Mouse (Mus musculus) embryonic facial prominence, embryonic 14.5 days (tissue): ENCODE data around the gene Mllt1. TPM values are rescaled to one million over a fixed set of nuclear protein-coding genes. Genes with fewer than 3 reads are reported as not detected.

Experiments
- ATAC-seq: fragments of 200-750 bp; cut with Nextera tagmentation; 2 replicates; pipeline ENCODE4 v1.8.0; 2017; ENCODE audit warnings: low read depth, moderate number of reproducible peaks, moderate TSS enrichment
- DNase-seq: peaks from one replicate; pipeline ENCODE4 v3.0.0-alpha.2; 2015; ENCODE audit warnings: low spot score
- H3K27ac ChIP-seq: fragments of 300-500 bp; sonication (generic); replicated peaks from 2 replicates; pipeline ENCODE4 v1.5.1; 2014; ENCODE audit warnings: low read depth, mild to moderate bottlenecking, low read length, moderate library complexity
- H3K27me3 ChIP-seq: fragments of 300-500 bp; sonication (generic); replicated peaks from 2 replicates; pipeline ENCODE4 v1.6.1; 2014; ENCODE audit warnings: low read length; ENCODE audit not compliant: control insufficient read depth, insufficient read depth
- H3K36me3 ChIP-seq: fragments of 300-500 bp; sonication (generic); 2 replicates; pipeline ENCODE4 v1.6.1; 2014; ENCODE audit warnings: low read length, mixed read lengths; ENCODE audit not compliant: control insufficient read depth, insufficient read depth
- H3K4me1 ChIP-seq: fragments of 300-500 bp; sonication (generic); 2 replicates; pipeline ENCODE4 v1.6.1; 2014; ENCODE audit warnings: antibody characterized with exemption, low read length; ENCODE audit not compliant: control insufficient read depth, insufficient read depth
- H3K4me2 ChIP-seq: fragments of 300-500 bp; sonication (generic); 2 replicates; pipeline ENCODE4 v1.6.1; 2014; ENCODE audit warnings: low read depth, mild to moderate bottlenecking, low read length, moderate library complexity, mixed read lengths
- H3K4me3 ChIP-seq: fragments of 300-500 bp; sonication (generic); 2 replicates; pipeline ENCODE4 v1.5.1; 2014; ENCODE audit warnings: low read depth, mild to moderate bottlenecking, low read length
- H3K9ac ChIP-seq: fragments of 300-500 bp; sonication (generic); 2 replicates; pipeline ENCODE4 v1.6.1; 2014; ENCODE audit warnings: low read depth, mild to moderate bottlenecking, low read length, moderate library complexity, mixed read lengths
- H3K9me3 ChIP-seq: fragments of 300-500 bp; sonication (generic); 2 replicates; pipeline ENCODE4 v1.6.1; 2016; ENCODE audit warnings: low read length; ENCODE audit not compliant: control insufficient read depth
- WGBS: fragments of 180-500 bp; shearing (Covaris S2); extraction: QIAGEN DNeasy Blood & Tissue Kit; methylation state at CpG from one replicate; pipeline ENCODE4 v1.1.7; 2014; 5-methylcytosine and 5-hydroxymethylcytosine counted together
- polyA plus RNA-seq: library from polyadenylated mRNA; unstranded; fragments of >200 nt; fragmentation: Nextera tagmentation; extraction: Ambion mirVana; gene quantifications from 2 replicates; pipeline ENCODE4 v1.2.1, GENCODE M21; 2014

Gene Mllt1
- polyA plus RNA-seq, 1 experiment from 2014 or later, result 24.7 TPM

GRCm38 (mm10) chr17:56883612-56884011, 51.6 kb downstream of the Mllt1 start:
- Histone ChIP-seq H3K36me3 (0 out of 2 replicates have a peak, but pooled peaks cover 4% of the 10 kb centered on the region), H3K4me2 (peak overlapping the region; percentile 38), H3K9ac (no peak overlapping the region), H3K4me3 (no peak overlapping the region), H3K4me1 (no peaks in the 10 kb centered on the region), H3K9me3 (peaks cover 13% of the 10 kb centered on the region; the same call in 1 of the 2 replicates), H3K27ac (no peak overlapping the region), H3K27me3 (no peaks in the 10 kb centered on the region)
- DNase-seq, result no peak
- WGBS, result 45% methylated on average over 17 of the region's 17 CpGs
- ATAC-seq, result no peak

GRCm38 (mm10) chr17:56877426-56877825, 57.8 kb downstream of the Mllt1 start:
- no peak for ATAC-seq
- no peak overlapping the region for H3K9ac ChIP-seq
- no peak overlapping the region for H3K4me2 ChIP-seq
- H3K36me3 ChIP-seq, result no peaks in the 10 kb centered on the region
- 82% methylated on average over 19 of the region's 19 CpGs for WGBS
- no peaks in the 10 kb centered on the region for H3K4me1 ChIP-seq
- no peak overlapping the region for H3K4me3 ChIP-seq
- H3K9me3 ChIP-seq, result no peaks in the 10 kb centered on the region
- no peak overlapping the region for H3K27ac ChIP-seq
- no peaks in the 10 kb centered on the region for H3K27me3 ChIP-seq
- no peak for DNase-seq

GRCm38 (mm10) chr17:56876981-56877380, 58.2 kb downstream of the Mllt1 start:
- no peaks in the 10 kb centered on the region for H3K36me3 ChIP-seq
- no peak for ATAC-seq
- no peaks in the 10 kb centered on the region for H3K4me1 ChIP-seq
- no peak overlapping the region for H3K4me3 ChIP-seq
- no peak overlapping the region for H3K9ac ChIP-seq
- no peak overlapping the region for H3K4me2 ChIP-seq
- WGBS, result 44% methylated on average over 8 of the region's 8 CpGs
- no peak for DNase-seq
- H3K9me3 ChIP-seq, result no peaks in the 10 kb centered on the region
- no peak overlapping the region for H3K27ac ChIP-seq
- no peaks in the 10 kb centered on the region for H3K27me3 ChIP-seq

- Histone ChIP-seq H3K9me3 (no peaks in the 10 kb centered on the region), H3K4me2 (no peak overlapping the region), H3K4me3 (no peak overlapping the region), H3K27ac (no peak overlapping the region), H3K4me1 (no peaks in the 10 kb centered on the region), H3K36me3 (no peaks in the 10 kb centered on the region), H3K9ac (no peak overlapping the region), H3K27me3 (no peaks in the 10 kb centered on the region)
- DNase-seq (no peak), ATAC-seq (no peak)
- WGBS, result 88% methylated on average over 3 of the region's 3 CpGs
Measured at GRCm38 (mm10) chr17:56876465-56876864, 58.8 kb downstream of the Mllt1 start.

GRCm38 (mm10) chr17:56874936-56875651, 60.1 kb downstream of the Mllt1 start, which contains the start of gene 1700061G19Rik:
Gene 1700061G19Rik, plus strand, starts transcription at chr17:56875477.
- DNase-seq, result no peak
- no peaks in the 10 kb centered on the region for H3K4me1 ChIP-seq
- no peak for ATAC-seq

GRCm38 (mm10) chr17:56874237-56874636, 61.0 kb downstream of the Mllt1 start, which contains the start of gene Acsbg2:
Gene Acsbg2, minus strand, starts transcription at chr17:56874447.
- WGBS, result 90% methylated on average over 1 of the region's 2 CpGs
- H3K4me3 ChIP-seq, result no peak within 1 kb of the TSS
- ATAC-seq, result no peak
- H3K4me1 ChIP-seq, result no peaks in the 10 kb centered on the region
- no peak within 1 kb of the TSS for H3K9ac ChIP-seq
- no peaks in the 10 kb centered on the region for H3K36me3 ChIP-seq
- H3K9me3 ChIP-seq, result no peaks in the 10 kb centered on the region
- no peak within 1 kb of the TSS for H3K27ac ChIP-seq
- no peaks in the 10 kb centered on the region for H3K27me3 ChIP-seq
- H3K4me2 ChIP-seq, result no peak within 1 kb of the TSS
- DNase-seq, result no peak

More at GRCm38 (mm10) chr17:56874936-56875651, 60.1 kb downstream of the Mllt1 start, which contains the start of gene 1700061G19Rik:
- no peak within 1 kb of the TSS for H3K9ac ChIP-seq
- WGBS, result 80% methylated on average over 12 of the region's 12 CpGs
- H3K4me2 ChIP-seq, result no peak within 1 kb of the TSS
- no peak within 1 kb of the TSS for H3K4me3 ChIP-seq
- H3K9me3 ChIP-seq, result no peaks in the 10 kb centered on the region
- H3K27me3 ChIP-seq, result no peaks in the 10 kb centered on the region
- no peaks in the 10 kb centered on the region for H3K36me3 ChIP-seq
- no peak within 1 kb of the TSS for H3K27ac ChIP-seq

- ATAC-seq (no peak), DNase-seq (no peak)
- WGBS, result 75% methylated on average over 7 of the region's 7 CpGs
- no peaks in the 10 kb centered on the region for H3K27me3 ChIP-seq
- no peaks in the 10 kb centered on the region for H3K36me3 ChIP-seq
- no peak overlapping the region for H3K4me3 ChIP-seq
- H3K4me1 ChIP-seq, result no peaks in the 10 kb centered on the region
- no peak overlapping the region for H3K4me2 ChIP-seq
- peaks cover under 1% of the 10 kb centered on the region; the same call in 1 of the 2 replicates for H3K9me3 ChIP-seq
- no peak overlapping the region for H3K27ac ChIP-seq
- no peak overlapping the region for H3K9ac ChIP-seq
Measured at GRCm38 (mm10) chr17:56872512-56872911, 62.7 kb downstream of the Mllt1 start.

GRCm38 (mm10) chr17:56871767-56872166, 63.4 kb downstream of the Mllt1 start:
- ATAC-seq (no peak), DNase-seq (no peak)
- no peak overlapping the region for H3K4me2 ChIP-seq
- no peaks in the 10 kb centered on the region for H3K4me1 ChIP-seq
- WGBS, result 61% methylated on average over 8 of the region's 8 CpGs
- H3K27ac ChIP-seq, result no peak overlapping the region
- H3K9me3 ChIP-seq, result peaks cover 8% of the 10 kb centered on the region
- no peaks in the 10 kb centered on the region for H3K36me3 ChIP-seq
- no peak overlapping the region for H3K4me3 ChIP-seq
- no peak overlapping the region for H3K9ac ChIP-seq
- no peaks in the 10 kb centered on the region for H3K27me3 ChIP-seq
